Mouse (Mus musculus) bone marrow macrophage, adult 2 months (primary cell): ENCODE measurements at regions not wholly inside any gene's neighbourhood (a gene's known extent, or its start where the extent isn't known, plus 50 kb on each side); places are given as distances from the start of the nearest gene placed in this dataset.

ENCODE experiments used
- H3K27ac ChIP-seq: 2 replicates; pipeline ENCODE4 v1.5.1; 2012; ENCODE audit warnings: low read depth, low read length; ENCODE audit not compliant: insufficient read depth
- H3K4me1 ChIP-seq: 2 replicates; pipeline ENCODE4 v1.6.1; 2012; ENCODE audit warnings: low read length; ENCODE audit not compliant: control insufficient read depth, insufficient read depth
- H3K4me3 ChIP-seq: 2 replicates; pipeline ENCODE4 v1.5.1; 2012; ENCODE audit warnings: mild to moderate bottlenecking, low read length, moderate library complexity; ENCODE audit not compliant: insufficient read depth
- CTCF ChIP-seq: IDR thresholded peaks from 2 replicates; pipeline ENCODE4 v1.5.1; 2012; ENCODE audit warnings: low read depth, mild to moderate bottlenecking, low read length, moderate library complexity
- POLR2A ChIP-seq: IDR thresholded peaks from 2 replicates; pipeline ENCODE4 v1.6.1; 2012; ENCODE audit warnings: mild to moderate bottlenecking, low read depth, low read length, borderline replicate concordance

DNA sequence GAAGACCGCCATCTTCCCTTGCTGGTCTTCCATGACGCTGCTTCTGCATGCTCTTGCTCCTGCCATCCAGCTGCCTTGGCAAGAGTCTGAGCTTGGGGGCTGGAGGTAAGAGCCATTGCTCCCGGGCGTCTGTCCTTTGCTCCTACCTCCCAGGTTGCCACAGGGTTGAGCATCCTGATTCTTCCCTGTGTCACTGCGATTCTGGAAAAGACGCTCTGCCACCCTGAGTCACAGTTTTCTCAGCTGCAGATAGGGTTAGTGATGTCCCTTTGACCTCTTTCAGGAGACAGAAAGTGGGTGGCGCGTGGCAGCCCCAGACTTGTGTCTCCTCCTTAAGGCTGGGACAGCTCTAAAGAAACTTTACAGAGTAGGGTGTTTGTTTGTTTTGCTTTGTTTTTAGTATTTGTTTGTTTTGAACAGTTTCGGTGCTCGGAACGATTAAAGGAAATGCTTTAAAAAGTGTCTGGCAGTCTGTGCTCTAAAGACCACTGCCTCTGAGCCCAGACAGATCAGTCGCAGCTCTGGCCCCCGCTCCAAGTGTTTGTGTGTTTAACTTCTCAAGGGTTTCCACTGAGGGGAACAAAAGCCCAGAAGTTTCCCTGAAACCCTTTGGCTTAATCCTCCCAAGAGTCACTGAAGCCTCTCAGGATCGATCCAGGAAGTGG, 70.5 kb upstream of the Armc2 start:
- TF ChIP-seq CTCF: no peak
- TF ChIP-seq POLR2A: no peak
- peak overlapping the region; percentile 77 for H3K27ac ChIP-seq
- peaks cover 25% of the 10 kb centered on the region for H3K4me1 ChIP-seq
- peak overlapping the region; percentile 12; the same call in 1 of the 2 replicates for H3K4me3 ChIP-seq

DNA sequence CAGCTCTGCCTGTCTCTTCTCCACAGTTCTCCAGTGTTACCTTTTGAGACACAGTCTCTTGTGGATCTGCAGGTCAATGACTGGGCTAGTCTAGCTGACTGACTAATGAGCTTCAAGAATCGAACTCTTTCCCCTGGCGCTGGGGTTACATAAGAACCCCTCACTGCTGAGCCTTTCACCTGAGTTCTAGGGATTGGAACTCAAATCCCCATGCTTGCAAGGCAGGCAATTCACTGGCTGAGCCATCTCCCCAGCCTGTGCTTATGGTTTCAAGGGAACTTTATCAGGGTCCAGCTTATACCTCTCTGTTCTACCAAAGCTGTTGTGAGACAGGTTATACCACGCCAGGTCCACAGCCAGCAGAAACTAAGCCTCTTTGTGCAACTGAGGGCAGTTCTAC, 69.7 kb upstream of the Armc2 start:
- H3K27ac ChIP-seq: no peak overlapping the region
- TF ChIP-seq POLR2A: no peak
- no peak for TF ChIP-seq CTCF
- H3K4me1 ChIP-seq: peaks cover 19% of the 10 kb centered on the region
- H3K4me3 ChIP-seq: no peak overlapping the region

DNA sequence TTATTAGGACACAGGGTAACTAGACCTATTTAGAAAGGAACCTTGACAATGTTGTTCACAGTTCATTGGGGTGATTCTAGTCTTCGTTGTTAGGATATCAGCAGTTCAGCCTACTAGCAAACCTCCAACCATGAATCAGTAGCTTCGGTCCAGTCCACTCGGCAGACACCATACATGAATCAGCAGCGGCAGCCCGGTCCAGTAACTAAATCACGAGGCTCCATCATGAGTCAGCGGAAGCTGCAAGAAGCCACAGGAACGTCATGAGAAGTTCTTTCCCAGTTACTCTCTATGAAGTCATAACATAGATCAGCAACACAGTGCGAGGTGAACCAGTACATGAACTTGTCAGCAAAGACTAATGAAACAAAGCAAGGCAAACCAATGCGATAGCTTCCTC, 68.4 kb upstream of the Armc2 start:
- peaks cover 15% of the 10 kb centered on the region for H3K4me1 ChIP-seq
- no peak overlapping the region for H3K4me3 ChIP-seq
- no peak overlapping the region for H3K27ac ChIP-seq
- TF ChIP-seq CTCF (no peak), POLR2A (no peak)

DNA sequence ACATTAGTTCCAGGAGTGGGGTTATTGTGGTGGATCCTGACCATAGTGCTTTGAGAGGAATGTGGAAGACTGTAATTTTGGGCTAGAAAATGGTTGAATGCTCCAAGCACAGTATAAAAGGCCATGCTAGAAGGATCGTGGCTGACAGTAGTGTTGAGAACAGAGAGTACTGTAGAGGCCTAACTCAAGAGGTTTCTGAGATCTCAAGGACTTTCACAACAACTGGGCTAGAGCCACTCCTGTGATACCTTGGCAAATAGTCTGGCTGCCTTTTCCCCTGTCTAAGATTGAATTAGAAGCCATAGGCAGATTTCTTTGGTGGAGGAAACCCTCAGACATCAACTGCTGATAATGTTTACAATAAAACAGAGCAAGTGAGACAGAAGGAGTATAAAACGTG, 67.1 kb upstream of the Armc2 start:
- Histone ChIP-seq H3K4me3 (no peak overlapping the region), H3K4me1 (peaks cover 15% of the 10 kb centered on the region), H3K27ac (no peak overlapping the region)
- TF ChIP-seq CTCF (no peak), POLR2A (no peak)

DNA sequence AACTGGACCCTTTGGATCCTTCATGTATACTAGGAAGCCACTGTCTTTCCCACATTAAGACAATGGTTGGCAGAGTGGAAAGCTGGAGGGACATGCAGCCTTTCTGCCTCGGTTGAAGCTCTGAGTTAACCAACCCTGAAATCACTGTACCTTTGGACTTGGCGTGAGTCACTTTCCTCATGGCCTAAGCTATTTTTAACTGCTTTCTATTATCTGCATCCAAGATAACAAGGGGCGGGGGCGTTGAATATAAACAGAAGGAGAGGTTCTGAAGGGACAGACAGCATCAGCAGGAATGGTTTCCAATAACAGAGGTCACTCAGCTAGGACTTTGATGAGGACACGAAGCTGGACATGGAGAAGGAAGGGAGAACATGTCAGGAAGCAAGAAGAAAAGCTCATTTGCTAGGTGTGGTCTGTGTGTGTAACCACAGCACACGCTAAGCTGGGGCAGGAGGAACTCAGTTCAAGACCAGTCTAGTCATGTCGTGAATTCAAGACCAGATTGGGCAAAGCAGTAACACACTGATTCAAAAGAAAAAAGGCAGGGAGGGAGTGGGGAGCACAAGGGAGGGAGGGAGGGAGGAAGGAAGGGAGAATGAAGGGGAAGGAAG, 64.1 kb upstream of the Armc2 start:
- Histone ChIP-seq H3K27ac (no peak overlapping the region), H3K4me1 (no peaks in the 10 kb centered on the region), H3K4me3 (no peak overlapping the region)
- no peak for TF ChIP-seq POLR2A
- no peak for TF ChIP-seq CTCF

DNA sequence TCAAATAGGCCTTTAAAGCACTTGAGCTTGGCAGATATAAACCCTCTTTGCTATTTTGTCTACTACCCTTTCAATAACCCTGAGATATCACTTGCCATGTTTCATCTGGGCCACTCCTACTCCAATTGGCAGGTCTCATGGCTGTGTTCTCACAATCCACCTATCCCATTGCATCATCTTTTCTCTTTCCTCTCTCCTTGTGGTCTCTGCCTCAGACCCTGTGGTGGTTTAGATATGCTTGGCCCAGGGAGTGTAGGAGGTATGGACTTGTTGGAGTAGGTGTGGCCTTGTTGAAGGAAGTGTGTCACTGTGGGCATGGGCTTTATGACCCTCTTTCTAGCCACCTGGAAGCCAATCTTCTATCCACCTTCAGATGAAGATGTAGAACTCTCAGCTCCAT, 61.5 kb upstream of the Armc2 start:
- H3K27ac ChIP-seq: no peak overlapping the region
- no peaks in the 10 kb centered on the region for H3K4me1 ChIP-seq
- TF ChIP-seq POLR2A (no peak), CTCF (no peak)
- no peak overlapping the region for H3K4me3 ChIP-seq

DNA sequence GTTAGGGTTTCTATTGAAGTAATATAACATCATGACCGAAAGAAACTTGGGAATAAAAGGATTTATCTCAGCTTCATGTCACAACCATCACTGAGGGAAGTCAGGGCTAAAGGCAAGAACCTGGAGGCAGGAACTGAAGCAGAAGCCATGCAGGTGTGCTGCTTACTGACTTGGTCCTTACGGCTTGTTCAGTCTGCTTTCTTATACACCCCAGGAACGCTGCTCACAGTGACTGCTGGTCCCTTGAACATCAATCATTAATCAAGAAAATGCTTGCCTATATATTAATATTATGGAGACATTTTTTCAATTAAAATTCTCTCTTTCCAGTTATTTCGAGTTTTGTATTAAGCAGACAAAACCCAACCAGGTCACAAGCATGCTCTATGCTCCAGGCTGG, 58.5 kb upstream of the Armc2 start:
- H3K4me1 ChIP-seq: no peaks in the 10 kb centered on the region
- TF ChIP-seq POLR2A (no peak), CTCF (no peak)
- H3K27ac ChIP-seq: no peak overlapping the region
- no peak overlapping the region for H3K4me3 ChIP-seq

DNA sequence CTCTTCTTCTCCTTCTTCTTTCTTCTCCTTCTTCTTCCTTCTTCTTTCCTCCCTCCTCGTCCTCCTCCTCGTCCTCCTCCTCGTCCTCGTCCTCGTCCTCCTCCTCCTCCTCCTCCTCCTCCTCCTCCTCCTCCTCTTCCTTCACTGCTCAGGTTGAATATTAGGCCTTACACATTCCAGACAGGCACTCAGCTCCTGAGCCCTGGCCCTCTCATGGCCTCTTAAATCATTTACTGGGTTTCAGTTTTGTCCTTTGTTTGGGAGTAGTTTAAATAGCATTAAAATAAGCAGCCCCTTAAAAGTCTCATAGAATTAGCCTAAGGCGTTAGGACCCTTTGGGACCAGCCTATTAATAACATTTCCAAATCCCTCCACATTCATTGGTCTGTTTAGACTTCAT, 57.3 kb upstream of the Armc2 start:
- no peaks in the 10 kb centered on the region for H3K4me1 ChIP-seq
- no peak overlapping the region for H3K4me3 ChIP-seq
- H3K27ac ChIP-seq: no peak overlapping the region
- TF ChIP-seq CTCF: no peak

DNA sequence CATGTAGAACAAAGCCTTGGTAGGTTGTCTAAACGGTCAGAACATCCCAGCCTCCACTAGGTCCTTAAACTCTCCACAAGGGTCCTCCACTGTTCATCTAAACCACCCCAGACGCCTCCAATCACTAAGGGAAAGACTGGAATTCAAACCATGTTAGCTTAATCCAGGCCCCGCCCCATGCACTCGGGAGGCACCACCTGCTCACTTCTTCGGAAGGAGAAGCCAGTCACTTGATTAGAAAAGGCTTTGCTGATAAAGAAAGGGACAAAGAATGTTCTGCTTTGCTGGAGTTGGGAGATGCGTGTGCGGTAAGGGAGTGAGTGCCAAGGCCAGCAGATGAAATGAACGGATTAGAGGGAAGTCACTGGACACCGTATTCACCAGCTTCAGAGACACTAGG, 54.5 kb upstream of the Armc2 start:
- H3K4me3 ChIP-seq: no peak overlapping the region
- no peaks in the 10 kb centered on the region for H3K4me1 ChIP-seq
- H3K27ac ChIP-seq: no peak overlapping the region
- no peak for TF ChIP-seq POLR2A
- TF ChIP-seq CTCF: no peak

DNA sequence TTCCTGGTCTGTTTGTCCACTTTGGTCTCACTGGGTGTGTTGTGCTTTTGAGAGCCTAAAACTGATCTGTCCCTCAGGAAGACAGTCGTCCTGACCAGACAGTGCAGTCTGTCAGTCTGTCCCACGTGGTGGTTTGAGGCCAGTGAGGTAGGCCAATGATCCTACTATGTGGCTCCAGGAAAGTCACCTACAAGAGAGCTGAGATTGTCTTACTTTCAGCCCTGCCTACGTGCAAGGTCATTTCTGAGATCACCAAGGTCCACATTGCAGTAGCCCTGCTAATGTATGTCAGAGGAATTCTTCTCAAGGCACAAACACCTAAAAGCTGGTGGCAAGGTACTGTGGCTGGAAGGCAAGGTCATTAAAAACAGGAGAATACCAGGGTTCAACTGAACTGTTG, 53.9 kb upstream of the Armc2 start:
- Histone ChIP-seq H3K27ac (no peak overlapping the region), H3K4me3 (no peak overlapping the region), H3K4me1 (no peaks in the 10 kb centered on the region)
- no peak for TF ChIP-seq POLR2A
- no peak for TF ChIP-seq CTCF
